Mouse (Mus musculus) heart, embryonic 15.5 days (tissue): ENCODE results near the gene Hunk. TPM values are rescaled to one million over a fixed set of nuclear protein-coding genes. Genes with fewer than 3 reads are reported as not detected.

Experiments used
- ATAC-seq: fragments of 200-750 bp; cut with Nextera tagmentation; replicated peaks from 2 replicates; pipeline ENCODE4 v1.8.0; 2017; ENCODE audit warnings: low read depth, moderate TSS enrichment; ENCODE audit not compliant: insufficient number of reproducible peaks, insufficient read depth, low FRiP score
- H3K27ac ChIP-seq: fragments of 300-500 bp; sonication (generic); 2 replicates; pipeline ENCODE4 v1.5.1; 2015; ENCODE audit warnings: mild to moderate bottlenecking, inconsistent platforms
- H3K27me3 ChIP-seq: fragments of 300-500 bp; sonication (generic); 2 replicates; pipeline ENCODE4 v1.6.1; 2015; ENCODE audit warnings: inconsistent platforms
- H3K36me3 ChIP-seq: fragments of 300-500 bp; sonication (generic); 2 replicates; pipeline ENCODE4 v1.6.1; 2015; ENCODE audit warnings: mild to moderate bottlenecking, inconsistent platforms
- H3K4me1 ChIP-seq: fragments of 300-500 bp; sonication (generic); replicated peaks from 2 replicates; pipeline ENCODE4 v1.6.1; 2015; ENCODE audit warnings: inconsistent platforms
- H3K4me2 ChIP-seq: fragments of 300-500 bp; sonication (generic); 2 replicates; pipeline ENCODE4 v1.6.1; 2015; ENCODE audit warnings: inconsistent platforms, mild to moderate bottlenecking, moderate library complexity
- H3K4me3 ChIP-seq: fragments of 300-500 bp; sonication (generic); 2 replicates; pipeline ENCODE4 v1.5.1; 2015; ENCODE audit warnings: mild to moderate bottlenecking, inconsistent platforms
- H3K9ac ChIP-seq: fragments of 300-500 bp; sonication (generic); 2 replicates; pipeline ENCODE4 v1.6.1; 2015; ENCODE audit warnings: mild to moderate bottlenecking, inconsistent platforms
- H3K9me3 ChIP-seq: fragments of 300-500 bp; sonication (generic); replicated peaks from 2 replicates; pipeline ENCODE4 v1.6.1; 2016; ENCODE audit warnings: inconsistent platforms
- WGBS: fragments of 180-500 bp; shearing (Covaris S2); methylation state at CpG from one replicate; pipeline ENCODE4 v1.1.7; 2015; ENCODE audit warnings: mixed read lengths; 5-methylcytosine and 5-hydroxymethylcytosine counted together
- polyA plus RNA-seq: library from polyadenylated mRNA; unstranded; fragments of >200 nt; fragmentation: Nextera tagmentation; extraction: Ambion mirVana; gene quantifications from 2 replicates; pipeline ENCODE4 v1.2.1, GENCODE M21; 2015

The Hunk gene
- polyA plus RNA-seq, 1 experiment from 2014 or later = 7.2 TPM

DNA sequence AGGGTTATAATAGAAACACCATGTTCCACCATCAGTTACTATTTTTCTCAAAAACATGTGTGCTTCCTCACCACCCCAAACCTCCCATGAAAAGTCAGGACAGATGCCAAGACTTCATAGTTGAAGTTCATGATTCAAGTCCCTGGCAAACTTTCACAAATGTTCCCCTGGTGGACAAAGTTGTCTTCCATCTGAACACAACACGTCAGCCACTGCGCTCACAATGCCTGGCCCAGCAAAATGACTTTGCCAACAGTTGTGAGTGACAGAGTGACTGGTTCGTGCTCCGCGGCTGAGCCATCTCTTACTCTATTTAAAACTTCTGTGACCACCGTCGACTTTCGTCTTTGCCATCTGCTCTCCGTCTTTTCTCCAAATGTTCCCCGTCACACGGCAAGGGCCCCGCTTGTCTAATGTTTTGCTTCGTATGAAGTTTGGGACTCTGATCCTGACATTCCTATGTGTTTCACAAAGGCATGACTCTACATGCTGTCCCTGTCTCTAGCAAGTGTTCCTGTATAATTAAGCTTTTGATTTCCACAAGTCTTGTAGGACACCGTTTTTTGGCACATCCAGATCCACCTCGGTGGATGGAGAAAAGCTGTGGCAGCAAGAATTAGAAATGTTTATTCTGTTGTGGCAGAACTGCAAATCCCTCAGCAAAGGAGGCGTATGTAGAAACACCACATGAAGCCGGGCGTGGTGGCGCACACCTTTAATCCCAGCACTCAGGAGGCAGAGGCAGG, 125.9 kb downstream of the Hunk start:
- no peaks in the 10 kb centered on the region for H3K27me3 ChIP-seq
- no peaks in the 10 kb centered on the region for H3K9me3 ChIP-seq
- 0 out of 2 replicates have a peak, but pooled peaks have one; percentile 39 for ATAC-seq
- peak overlapping the region; percentile 23; the same call in 1 of the 2 replicates for H3K27ac ChIP-seq
- no peak overlapping the region for H3K4me3 ChIP-seq
- 79% methylated on average over 19 of the region's 19 CpGs for WGBS
- no peak overlapping the region for H3K4me2 ChIP-seq
- H3K4me1 ChIP-seq = no peaks in the 10 kb centered on the region
- H3K9ac ChIP-seq = no peak overlapping the region
- H3K36me3 ChIP-seq = no peaks in the 10 kb centered on the region

DNA sequence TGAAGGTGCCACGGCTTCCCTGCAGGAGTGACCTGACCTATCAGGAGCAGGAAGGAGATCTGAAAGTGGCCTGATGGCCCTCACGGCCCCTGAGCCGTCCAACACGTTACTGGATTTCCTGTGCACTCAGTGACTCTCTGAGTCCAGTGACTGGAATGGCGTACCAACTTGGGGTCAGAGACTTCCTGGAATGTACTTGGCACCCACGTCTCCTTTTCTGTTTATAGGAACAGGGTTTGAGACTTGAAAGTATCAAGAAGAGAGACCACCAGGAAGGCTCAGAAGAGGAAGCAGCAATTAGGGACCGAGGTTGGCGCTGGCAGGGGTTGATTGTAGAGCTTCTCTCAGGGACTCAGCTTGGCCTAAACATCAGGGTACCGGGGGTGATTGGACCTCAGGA, 131.2 kb downstream of the Hunk start:
- no peak overlapping the region for H3K9ac ChIP-seq
- no peak overlapping the region for H3K4me2 ChIP-seq
- H3K27ac ChIP-seq = no peak overlapping the region
- H3K4me1 ChIP-seq = peaks cover 10% of the 10 kb centered on the region
- no peak overlapping the region for H3K4me3 ChIP-seq
- no peak for ATAC-seq
- H3K9me3 ChIP-seq = no peaks in the 10 kb centered on the region
- no peaks in the 10 kb centered on the region for H3K36me3 ChIP-seq
- no peaks in the 10 kb centered on the region for H3K27me3 ChIP-seq
- 44% methylated on average over 9 of the region's 9 CpGs for WGBS

DNA sequence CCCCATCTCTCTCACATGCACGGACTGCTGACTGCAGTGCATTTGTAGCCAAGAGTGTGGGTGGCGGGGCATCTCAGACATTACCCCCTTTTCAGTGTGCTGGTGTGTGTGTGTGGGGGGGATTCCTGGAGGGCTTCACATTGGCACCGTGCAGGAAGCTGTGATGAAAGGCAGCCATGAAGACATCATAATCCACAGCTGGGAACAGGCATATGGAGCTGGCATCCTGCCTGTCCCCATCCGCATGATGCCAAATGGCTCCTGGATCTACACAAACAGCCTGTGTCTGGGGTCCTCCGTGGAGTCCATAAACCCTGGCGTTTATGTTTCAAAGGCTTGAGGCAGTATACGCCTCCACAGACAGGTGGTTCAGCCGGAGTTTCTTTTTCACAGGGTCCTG, 132.4 kb downstream of the Hunk start:
- 68% methylated on average over 8 of the region's 8 CpGs for WGBS
- Histone ChIP-seq H3K9me3 (no peaks in the 10 kb centered on the region), H3K4me3 (no peak overlapping the region), H3K9ac (no peak overlapping the region), H3K36me3 (no peaks in the 10 kb centered on the region), H3K27me3 (no peaks in the 10 kb centered on the region), H3K4me1 (peaks cover 10% of the 10 kb centered on the region), H3K27ac (no peak overlapping the region), H3K4me2 (no peak overlapping the region)
- ATAC-seq = no peak

DNA sequence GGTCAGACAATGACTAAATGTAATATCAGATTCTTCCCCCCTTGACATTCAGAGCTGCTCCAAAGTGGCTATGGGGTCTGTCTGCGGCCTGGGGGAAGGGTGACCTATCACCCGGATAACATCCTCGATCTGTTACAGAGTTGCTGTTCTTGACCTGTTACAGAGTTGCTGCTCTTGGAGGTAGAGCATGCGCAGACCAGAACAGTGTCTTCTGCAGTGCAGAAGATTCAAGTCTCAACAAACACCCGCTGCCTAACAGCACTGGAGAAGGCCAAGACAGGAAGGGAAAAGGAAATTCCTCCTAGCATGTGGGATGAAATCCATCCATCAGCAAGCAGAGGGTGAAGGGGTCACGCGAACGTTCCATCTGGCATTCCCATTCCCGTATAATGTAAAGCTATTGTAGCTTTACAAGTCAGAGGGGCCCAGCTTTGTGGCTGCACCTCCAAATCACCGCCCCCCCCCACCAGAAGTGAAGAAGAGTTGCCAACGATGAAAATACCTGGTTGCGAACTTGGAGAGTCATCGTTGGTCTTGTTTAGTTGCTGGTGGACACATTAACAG, 133.0 kb downstream of the Hunk start:
- Histone ChIP-seq H3K27ac (no peak overlapping the region), H3K4me2 (no peak overlapping the region), H3K27me3 (no peaks in the 10 kb centered on the region), H3K36me3 (no peaks in the 10 kb centered on the region), H3K9me3 (no peaks in the 10 kb centered on the region), H3K9ac (no peak overlapping the region), H3K4me1 (peaks cover 12% of the 10 kb centered on the region), H3K4me3 (no peak overlapping the region)
- 74% methylated on average over 13 of the region's 13 CpGs for WGBS
- no peak for ATAC-seq

DNA sequence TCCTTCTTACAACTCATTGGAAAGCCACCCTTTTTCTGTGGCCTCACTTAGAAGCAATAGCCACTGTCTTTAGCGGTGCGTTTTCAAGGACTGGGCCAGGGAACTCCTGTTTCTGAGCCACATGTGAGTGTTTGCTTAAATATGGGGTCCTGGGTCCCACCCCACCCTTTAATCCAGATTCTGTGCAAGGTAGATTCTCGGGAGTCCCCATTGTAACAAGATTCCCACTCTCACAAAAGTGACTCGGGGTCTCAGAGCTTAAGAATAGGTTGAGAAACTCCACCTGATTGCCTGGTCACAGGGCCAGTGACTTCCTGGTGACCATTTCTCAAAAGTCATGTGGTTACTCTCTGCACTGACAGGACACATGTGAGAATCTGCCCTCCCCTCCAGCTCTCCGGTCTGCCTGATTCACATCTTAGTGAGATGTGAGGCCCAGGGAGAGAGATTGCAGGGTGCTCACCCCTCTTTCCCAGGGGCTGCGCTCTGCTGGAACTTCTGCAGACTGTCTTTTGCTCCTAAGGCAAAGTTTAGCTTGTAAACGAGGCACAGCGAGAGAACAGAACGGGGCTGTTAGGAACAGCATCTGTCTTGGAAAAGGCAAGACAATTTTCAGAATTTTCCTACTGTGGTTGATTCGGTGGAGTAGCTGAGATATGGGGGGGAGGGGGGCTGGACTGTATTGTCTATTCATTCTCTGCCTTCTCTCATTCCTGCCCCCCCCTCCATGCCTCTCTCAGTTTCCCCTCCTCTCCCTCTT, 135.6 kb downstream of the Hunk start:
- Histone ChIP-seq H3K36me3 (no peaks in the 10 kb centered on the region), H3K9ac (no peak overlapping the region), H3K9me3 (no peaks in the 10 kb centered on the region), H3K4me1 (peaks cover 12% of the 10 kb centered on the region), H3K27me3 (no peaks in the 10 kb centered on the region), H3K4me2 (no peak overlapping the region), H3K27ac (no peak overlapping the region), H3K4me3 (no peak overlapping the region)
- WGBS = 27% methylated on average over 10 of the region's 10 CpGs
- ATAC-seq = no peak

DNA sequence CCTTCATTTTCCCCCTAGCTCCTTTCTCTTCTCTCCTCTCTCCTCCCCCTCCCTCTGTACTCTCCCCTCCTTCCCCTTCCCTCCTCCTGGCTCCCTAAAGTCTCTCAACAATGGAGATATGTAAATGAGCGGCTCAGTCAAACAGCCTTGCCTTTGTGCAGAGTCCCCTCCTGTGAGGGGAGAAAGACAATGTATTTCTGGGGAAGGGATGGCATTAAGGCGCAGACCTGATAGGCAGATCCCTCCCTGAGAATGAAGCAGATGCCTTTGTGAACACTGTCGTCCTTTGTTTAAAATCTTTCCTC, 136.1 kb downstream of the Hunk start:
- H3K9me3 ChIP-seq = no peaks in the 10 kb centered on the region
- H3K9ac ChIP-seq = no peak overlapping the region
- WGBS = 46% methylated on average over 3 of the region's 3 CpGs
- H3K27me3 ChIP-seq = no peaks in the 10 kb centered on the region
- H3K4me1 ChIP-seq = peaks cover 12% of the 10 kb centered on the region
- no peak overlapping the region for H3K4me2 ChIP-seq
- H3K36me3 ChIP-seq = no peaks in the 10 kb centered on the region
- ATAC-seq = no peak
- H3K27ac ChIP-seq = no peak overlapping the region
- H3K4me3 ChIP-seq = no peak overlapping the region

DNA sequence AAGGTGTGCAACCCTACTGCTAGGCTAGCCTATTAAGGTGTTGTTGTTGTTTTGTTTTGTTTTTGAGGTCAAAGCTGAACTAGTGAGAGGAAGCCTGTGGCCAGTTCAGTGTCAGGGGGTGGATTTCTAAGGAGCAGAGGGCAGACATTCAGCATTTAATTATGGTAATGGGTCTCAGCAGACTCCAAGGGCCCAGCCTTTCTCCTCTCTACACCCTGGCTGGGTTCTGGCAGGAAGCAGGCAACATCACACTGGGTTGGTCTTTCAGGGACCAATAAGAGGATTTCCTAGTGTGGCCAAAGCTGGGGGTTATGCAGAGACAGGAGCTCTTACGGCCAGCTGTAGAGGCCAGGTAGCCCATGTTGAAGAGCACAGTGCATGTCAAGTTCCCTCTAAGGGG, 136.8 kb downstream of the Hunk start:
- H3K4me3 ChIP-seq = no peak overlapping the region
- H3K36me3 ChIP-seq = no peaks in the 10 kb centered on the region
- no peak overlapping the region for H3K27ac ChIP-seq
- WGBS = 56% methylated on average over 1 of the region's 1 CpGs
- no peak overlapping the region for H3K9ac ChIP-seq
- no peaks in the 10 kb centered on the region for H3K9me3 ChIP-seq
- peaks cover 12% of the 10 kb centered on the region for H3K4me1 ChIP-seq
- no peak for ATAC-seq
- H3K27me3 ChIP-seq = no peaks in the 10 kb centered on the region
- no peak overlapping the region for H3K4me2 ChIP-seq

DNA sequence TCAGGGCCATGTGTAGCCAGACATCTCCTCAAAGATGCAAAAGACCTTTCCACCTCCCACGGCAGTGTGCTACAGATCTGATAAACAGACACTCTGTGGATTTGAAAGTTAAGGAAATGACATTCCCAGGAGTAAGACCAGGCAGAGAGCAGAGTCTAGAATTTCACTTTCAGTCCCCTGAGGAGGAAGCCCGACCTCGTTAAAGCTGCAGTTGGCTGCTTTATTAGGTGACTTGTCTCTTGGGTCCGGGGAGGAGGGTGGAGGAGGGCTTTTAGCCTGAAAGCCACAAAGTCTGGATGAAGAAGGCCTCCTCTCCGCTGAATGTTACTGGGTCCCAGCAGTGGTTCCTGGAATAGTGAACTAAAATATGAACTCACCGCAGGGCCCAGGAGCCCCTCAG, 137.6 kb downstream of the Hunk start:
- ATAC-seq = no peak
- H3K27ac ChIP-seq = no peak overlapping the region
- H3K27me3 ChIP-seq = no peaks in the 10 kb centered on the region
- no peak overlapping the region for H3K4me3 ChIP-seq
- peaks cover 8% of the 10 kb centered on the region for H3K4me1 ChIP-seq
- H3K9ac ChIP-seq = no peak overlapping the region
- H3K4me2 ChIP-seq = no peak overlapping the region
- H3K36me3 ChIP-seq = no peaks in the 10 kb centered on the region
- H3K9me3 ChIP-seq = no peaks in the 10 kb centered on the region
- 27% methylated on average over 6 of the region's 6 CpGs for WGBS

DNA sequence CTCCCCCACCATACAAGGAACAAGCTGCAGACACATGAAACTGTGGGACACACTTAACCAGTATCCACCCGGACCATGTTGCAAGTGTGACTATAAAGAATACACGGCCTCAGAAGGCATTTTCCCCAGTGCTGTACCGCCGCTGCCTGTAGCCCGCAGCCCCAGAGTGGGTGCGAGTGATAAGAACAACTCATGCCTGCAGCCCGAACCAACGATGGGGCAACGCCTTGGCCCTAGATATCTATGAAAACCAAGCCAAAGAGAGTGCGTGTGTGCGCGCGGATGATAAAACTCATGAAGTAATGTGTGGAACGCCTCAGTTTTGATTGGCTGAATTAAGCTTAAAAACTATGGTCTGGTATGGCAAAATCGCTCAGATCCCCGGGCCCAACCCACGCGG, 138.1 kb downstream of the Hunk start:
- Histone ChIP-seq H3K4me3 (no peak overlapping the region), H3K36me3 (no peaks in the 10 kb centered on the region), H3K27ac (no peak overlapping the region), H3K4me2 (no peak overlapping the region), H3K9ac (no peak overlapping the region), H3K27me3 (no peaks in the 10 kb centered on the region), H3K4me1 (peaks cover 5% of the 10 kb centered on the region; the same call in 1 of the 2 replicates), H3K9me3 (no peaks in the 10 kb centered on the region)
- no peak for ATAC-seq
- 67% methylated on average over 18 of the region's 18 CpGs for WGBS

DNA sequence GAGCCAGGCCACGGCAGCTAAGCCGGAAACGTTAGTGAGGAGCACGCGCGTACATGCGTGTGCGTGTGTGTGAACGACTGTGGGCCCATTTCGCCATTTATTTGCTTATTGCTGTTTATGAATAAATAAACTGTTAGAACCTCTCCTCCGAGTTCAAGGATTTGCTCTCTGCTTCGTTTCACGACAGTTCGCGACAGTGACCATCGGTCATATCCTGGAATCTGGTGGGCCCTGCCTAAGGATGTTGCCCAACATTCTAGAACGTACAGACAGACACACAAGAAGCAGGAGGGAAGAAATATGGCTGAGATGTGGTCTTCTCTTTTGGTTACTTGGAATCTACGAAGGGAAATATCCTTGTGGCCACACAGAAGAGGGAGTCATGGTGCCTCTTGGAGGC, 138.6 kb downstream of the Hunk start:
- no peak overlapping the region for H3K4me3 ChIP-seq
- no peak overlapping the region for H3K27ac ChIP-seq
- WGBS = 96% methylated on average over 18 of the region's 18 CpGs
- ATAC-seq = no peak
- H3K4me2 ChIP-seq = no peak overlapping the region
- H3K9ac ChIP-seq = no peak overlapping the region
- H3K4me1 ChIP-seq = peaks cover 5% of the 10 kb centered on the region; the same call in 1 of the 2 replicates
- H3K27me3 ChIP-seq = no peaks in the 10 kb centered on the region
- H3K9me3 ChIP-seq = no peaks in the 10 kb centered on the region
- no peaks in the 10 kb centered on the region for H3K36me3 ChIP-seq

DNA sequence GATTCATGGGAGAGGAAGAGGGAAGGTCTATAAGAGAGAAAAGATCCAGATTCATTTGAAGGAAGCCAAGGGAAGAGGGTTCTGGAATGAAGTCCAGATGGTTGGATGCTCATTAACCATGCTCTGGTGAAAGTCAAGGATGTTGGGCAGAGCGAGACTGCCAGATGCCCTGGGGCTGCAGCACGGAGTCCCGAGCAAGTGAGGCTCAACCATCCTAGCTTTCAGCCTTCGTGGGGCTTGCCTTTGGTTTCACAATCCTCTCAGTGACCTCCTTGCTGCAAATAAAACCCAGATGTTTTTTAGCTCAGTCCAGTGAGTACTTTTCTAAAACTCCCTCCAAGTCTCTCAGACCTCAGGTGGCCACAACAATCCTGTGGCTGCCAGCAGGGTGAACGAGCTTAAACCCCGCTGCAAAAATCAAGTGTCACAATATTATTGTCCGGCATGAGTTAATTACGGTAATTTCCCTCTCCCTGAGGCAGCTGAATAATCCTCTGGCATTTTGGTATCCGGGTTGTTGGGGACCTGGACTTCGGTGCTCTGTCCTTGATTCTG, 147.4 kb downstream of the Hunk start:
- H3K27me3 ChIP-seq = no peaks in the 10 kb centered on the region
- no peak for ATAC-seq
- no peak overlapping the region for H3K27ac ChIP-seq
- H3K36me3 ChIP-seq = no peaks in the 10 kb centered on the region
- H3K4me3 ChIP-seq = no peak overlapping the region
- H3K4me1 ChIP-seq = no peaks in the 10 kb centered on the region
- H3K9ac ChIP-seq = no peak overlapping the region
- WGBS = 76% methylated on average over 10 of the region's 10 CpGs
- no peaks in the 10 kb centered on the region for H3K9me3 ChIP-seq
- no peak overlapping the region for H3K4me2 ChIP-seq
